Mouse (Mus musculus): ENCODE data around the gene Riok1. TPM values are rescaled to one million over a fixed set of nuclear protein-coding genes. Genes with fewer than 3 reads are reported as not detected.

Gene Riok1
- polyA plus RNA-seq, 1 experiment: 42.0 TPM

GRCm38 (mm10) chr13:38037811-38038210, 1.0 kb downstream of the Riok1 start:
- DNase-seq: no peak
- no peaks in the 10 kb centered on the region for H3K27me3 ChIP-seq (ENCODE audit: control insufficient read depth, insufficient read depth, low read length)
- peak overlapping the region; percentile 60 for H3K4me3 ChIP-seq (ENCODE audit: control insufficient read depth, insufficient read depth, low read length)
- WGBS: 2% methylated on average over 12 of the region's 12 CpGs
- TF ChIP-seq CTCF (IDR thresholded peaks at IDR 0.05; ENCODE audit: borderline replicate concordance, control insufficient read depth, extremely low read depth, insufficient read depth, low read length, poor library complexity) (no peak), POLR2A (IDR thresholded peaks at IDR 0.05; ENCODE audit: control insufficient read depth, extremely low read depth, insufficient read depth, low read length, poor library complexity) (no peak)
- H3K4me1 ChIP-seq (replicated peaks; ENCODE audit: control insufficient read depth, insufficient read depth, low read length): peaks cover 11% of the 10 kb centered on the region
- peaks cover 26% of the 10 kb centered on the region for H3K36me3 ChIP-seq (ENCODE audit: control insufficient read depth, insufficient read depth, low read length)
- peak overlapping the region; percentile 40; the same call in 1 of the 2 replicates for H3K27ac ChIP-seq (ENCODE audit: control insufficient read depth, insufficient read depth, low read length)

GRCm38 (mm10) chr13:38049888-38050287, 13.1 kb downstream of the Riok1 start:
- Histone ChIP-seq H3K4me1 (replicated peaks; ENCODE audit: control insufficient read depth, insufficient read depth, low read length) (no peaks in the 10 kb centered on the region), H3K4me3 (ENCODE audit: control insufficient read depth, insufficient read depth, low read length) (no peak overlapping the region), H3K27ac (ENCODE audit: control insufficient read depth, insufficient read depth, low read length) (no peak overlapping the region), H3K27me3 (ENCODE audit: control insufficient read depth, insufficient read depth, low read length) (no peaks in the 10 kb centered on the region), H3K36me3 (ENCODE audit: control insufficient read depth, insufficient read depth, low read length) (peaks cover 84% of the 10 kb centered on the region)
- DNase-seq: no peak
- 72% methylated on average over 3 of the region's 3 CpGs for WGBS
- TF ChIP-seq POLR2A (IDR thresholded peaks at IDR 0.05; ENCODE audit: control insufficient read depth, extremely low read depth, insufficient read depth, low read length, poor library complexity): no peak

GRCm38 (mm10) chr13:38062678-38063077, 25.9 kb downstream of the Riok1 start:
- no peak for TF ChIP-seq POLR2A (IDR thresholded peaks at IDR 0.05; ENCODE audit: control insufficient read depth, extremely low read depth, insufficient read depth, low read length, poor library complexity)
- no peak for TF ChIP-seq CTCF (IDR thresholded peaks at IDR 0.05; ENCODE audit: borderline replicate concordance, control insufficient read depth, extremely low read depth, insufficient read depth, low read length, poor library complexity)
- no peak overlapping the region for H3K27ac ChIP-seq (ENCODE audit: control insufficient read depth, insufficient read depth, low read length)

GRCm38 (mm10) chr13:38064854-38065663, 28.3 kb downstream of the Riok1 start:
- Histone ChIP-seq H3K27ac (ENCODE audit: control insufficient read depth, insufficient read depth, low read length) (no peak overlapping the region), H3K27me3 (ENCODE audit: control insufficient read depth, insufficient read depth, low read length) (no peaks in the 10 kb centered on the region), H3K4me1 (replicated peaks; ENCODE audit: control insufficient read depth, insufficient read depth, low read length) (no peaks in the 10 kb centered on the region; the same call in 1 of the 2 replicates), H3K36me3 (ENCODE audit: control insufficient read depth, insufficient read depth, low read length) (peaks cover 21% of the 10 kb centered on the region), H3K4me3 (ENCODE audit: control insufficient read depth, insufficient read depth, low read length) (no peak overlapping the region)
- no peak for TF ChIP-seq POLR2A (IDR thresholded peaks at IDR 0.05; ENCODE audit: control insufficient read depth, extremely low read depth, insufficient read depth, low read length, poor library complexity)
- TF ChIP-seq CTCF (IDR thresholded peaks at IDR 0.05; ENCODE audit: borderline replicate concordance, control insufficient read depth, extremely low read depth, insufficient read depth, low read length, poor library complexity): no peak
- peak; percentile 43 for DNase-seq
- WGBS: 69% methylated on average over 11 of the region's 11 CpGs

More at GRCm38 (mm10) chr13:38062678-38063077, 25.9 kb downstream of the Riok1 start:
- Histone ChIP-seq H3K4me3 (ENCODE audit: control insufficient read depth, insufficient read depth, low read length) (no peak overlapping the region), H3K36me3 (ENCODE audit: control insufficient read depth, insufficient read depth, low read length) (peaks cover 42% of the 10 kb centered on the region), H3K27me3 (ENCODE audit: control insufficient read depth, insufficient read depth, low read length) (no peaks in the 10 kb centered on the region), H3K4me1 (replicated peaks; ENCODE audit: control insufficient read depth, insufficient read depth, low read length) (no peaks in the 10 kb centered on the region; the same call in 1 of the 2 replicates)
- WGBS: 46% methylated on average over 11 of the region's 11 CpGs
- no peak for DNase-seq

- Histone ChIP-seq H3K4me1 (replicated peaks; ENCODE audit: control insufficient read depth, insufficient read depth, low read length) (no peaks in the 10 kb centered on the region), H3K27ac (ENCODE audit: control insufficient read depth, insufficient read depth, low read length) (no peak overlapping the region), H3K4me3 (ENCODE audit: control insufficient read depth, insufficient read depth, low read length) (no peak overlapping the region), H3K36me3 (ENCODE audit: control insufficient read depth, insufficient read depth, low read length) (no peaks in the 10 kb centered on the region), H3K27me3 (ENCODE audit: control insufficient read depth, insufficient read depth, low read length) (no peaks in the 10 kb centered on the region)
- no peak for TF ChIP-seq CTCF (IDR thresholded peaks at IDR 0.05; ENCODE audit: borderline replicate concordance, control insufficient read depth, extremely low read depth, insufficient read depth, low read length, poor library complexity)
- no peak for TF ChIP-seq POLR2A (IDR thresholded peaks at IDR 0.05; ENCODE audit: control insufficient read depth, extremely low read depth, insufficient read depth, low read length, poor library complexity)
- no peak for DNase-seq
- 76% methylated on average over 4 of the region's 4 CpGs for WGBS
These were observed 34.1 kb downstream of the Riok1 start for GRCm38 (mm10) chr13:38070945-38071344.

- H3K4me3 ChIP-seq (ENCODE audit: control insufficient read depth, insufficient read depth, low read length): no peak overlapping the region
- no peaks in the 10 kb centered on the region for H3K27me3 ChIP-seq (ENCODE audit: control insufficient read depth, insufficient read depth, low read length)
- peaks cover 5% of the 10 kb centered on the region for H3K4me1 ChIP-seq (replicated peaks; ENCODE audit: control insufficient read depth, insufficient read depth, low read length)
- no peak for DNase-seq
- no peaks in the 10 kb centered on the region for H3K36me3 ChIP-seq (ENCODE audit: control insufficient read depth, insufficient read depth, low read length)
- WGBS: 88% methylated on average over 18 of the region's 18 CpGs
- no peak for TF ChIP-seq POLR2A (IDR thresholded peaks at IDR 0.05; ENCODE audit: control insufficient read depth, extremely low read depth, insufficient read depth, low read length, poor library complexity)
- no peak for TF ChIP-seq CTCF (IDR thresholded peaks at IDR 0.05; ENCODE audit: borderline replicate concordance, control insufficient read depth, extremely low read depth, insufficient read depth, low read length, poor library complexity)
- no peak overlapping the region for H3K27ac ChIP-seq (ENCODE audit: control insufficient read depth, insufficient read depth, low read length)
These were observed 36.8 kb downstream of the Riok1 start for GRCm38 (mm10) chr13:38073374-38074307.
